Mouse (Mus musculus): ENCODE measurements around the gene Hspa12a. TPM values are rescaled to one million over a fixed set of nuclear protein-coding genes. Genes with fewer than 3 reads are reported as not detected.

Gene Hspa12a
- polyA plus RNA-seq, 1 experiment from 2014 or later, result 18.7 TPM

GRCm38 (mm10) chr19:58762848-58763541 is 180.5 kb downstream of the Hspa12a start:
- H3K4me2 ChIP-seq, result no peak overlapping the region; the same call in 1 of the 2 replicates
- H3K4me1 ChIP-seq, result peaks cover 18% of the 10 kb centered on the region
- no peak overlapping the region for H3K4me3 ChIP-seq
- no peak overlapping the region for H3K9ac ChIP-seq
- H3K9me3 ChIP-seq (replicated peaks), result no peaks in the 10 kb centered on the region
- H3K36me3 ChIP-seq (ENCODE audit: poor library complexity, severe bottlenecking), result no peaks in the 10 kb centered on the region
- 9% methylated on average over 12 of the region's 12 CpGs for WGBS
- H3K27ac ChIP-seq, result peak overlapping the region; percentile 51
- peak; percentile 91 for ATAC-seq
- H3K27me3 ChIP-seq, result peaks cover 9% of the 10 kb centered on the region; the same call in 1 of the 2 replicates

- ATAC-seq, result peak; percentile 54; the same call in 1 of the 2 replicates
- no peaks in the 10 kb centered on the region for H3K36me3 ChIP-seq (ENCODE audit: poor library complexity, severe bottlenecking)
- no peaks in the 10 kb centered on the region for H3K9me3 ChIP-seq (replicated peaks)
- no peak overlapping the region for H3K4me3 ChIP-seq
- no peak overlapping the region for H3K9ac ChIP-seq
- 32% methylated on average over 6 of the region's 6 CpGs for WGBS
- H3K4me2 ChIP-seq, result no peak overlapping the region
- H3K27me3 ChIP-seq, result peaks cover 9% of the 10 kb centered on the region; the same call in 1 of the 2 replicates
- H3K27ac ChIP-seq, result no peak overlapping the region
- H3K4me1 ChIP-seq, result peaks cover 12% of the 10 kb centered on the region
These were observed 181.1 kb downstream of the Hspa12a start for GRCm38 (mm10) chr19:58762316-58762715.

GRCm38 (mm10) chr19:58759423-58759822 is 184.0 kb downstream of the Hspa12a start, which contains the start of gene Pnliprp2:
Pnliprp2 (plus strand) TSS chr19:58759719.
- H3K4me2 ChIP-seq, result no peak within 1 kb of the TSS
- no peak for ATAC-seq
- no peaks in the 10 kb centered on the region for H3K9me3 ChIP-seq (replicated peaks)
- H3K9ac ChIP-seq, result no peak within 1 kb of the TSS
- H3K27me3 ChIP-seq, result peaks cover 2% of the 10 kb centered on the region; the same call in 1 of the 2 replicates
- 66% methylated on average over 9 of the region's 9 CpGs for WGBS
- H3K36me3 ChIP-seq (ENCODE audit: poor library complexity, severe bottlenecking), result no peaks in the 10 kb centered on the region
- no peak within 1 kb of the TSS for H3K4me3 ChIP-seq
- H3K4me1 ChIP-seq, result peaks cover 5% of the 10 kb centered on the region
- H3K27ac ChIP-seq, result no peak within 1 kb of the TSS

GRCm38 (mm10) chr19:58758871-58759270 is 184.6 kb downstream of the Hspa12a start:
- Histone ChIP-seq H3K4me3 (no peak overlapping the region), H3K9me3 (replicated peaks) (peaks cover 2% of the 10 kb centered on the region; the same call in 1 of the 2 replicates), H3K36me3 (ENCODE audit: poor library complexity, severe bottlenecking) (no peaks in the 10 kb centered on the region), H3K4me2 (no peak overlapping the region), H3K27ac (no peak overlapping the region), H3K9ac (no peak overlapping the region), H3K4me1 (peaks cover 5% of the 10 kb centered on the region), H3K27me3 (no peaks in the 10 kb centered on the region)
- no peak for ATAC-seq
- 92% methylated on average over 4 of the region's 4 CpGs for WGBS

- Histone ChIP-seq H3K36me3 (ENCODE audit: poor library complexity, severe bottlenecking) (no peaks in the 10 kb centered on the region), H3K9me3 (replicated peaks) (peaks cover 2% of the 10 kb centered on the region; the same call in 1 of the 2 replicates), H3K27ac (no peak overlapping the region), H3K4me1 (no peaks in the 10 kb centered on the region), H3K9ac (no peak overlapping the region), H3K4me2 (no peak overlapping the region), H3K4me3 (no peak overlapping the region), H3K27me3 (no peaks in the 10 kb centered on the region)
- WGBS, result 70% methylated on average over 2 of the region's 2 CpGs
- no peak for ATAC-seq
These were observed 191.9 kb downstream of the Hspa12a start for GRCm38 (mm10) chr19:58751504-58751903.

- peaks cover 2% of the 10 kb centered on the region; the same call in 1 of the 2 replicates for H3K9me3 ChIP-seq (replicated peaks)
- ATAC-seq, result no peak
- H3K27me3 ChIP-seq, result no peaks in the 10 kb centered on the region
- H3K4me3 ChIP-seq, result no peak overlapping the region
- no peak overlapping the region for H3K9ac ChIP-seq
- H3K4me1 ChIP-seq, result no peaks in the 10 kb centered on the region
- no peak overlapping the region for H3K4me2 ChIP-seq
- H3K27ac ChIP-seq, result no peak overlapping the region
- H3K36me3 ChIP-seq (ENCODE audit: poor library complexity, severe bottlenecking), result no peaks in the 10 kb centered on the region
- WGBS, result 89% methylated on average over 2 of the region's 2 CpGs
These were observed 192.6 kb downstream of the Hspa12a start for GRCm38 (mm10) chr19:58750822-58751221.

- WGBS, result 95% methylated on average over 9 of the region's 9 CpGs
- H3K9ac ChIP-seq, result no peak overlapping the region
- no peak overlapping the region for H3K4me3 ChIP-seq
- no peak overlapping the region for H3K27ac ChIP-seq
- no peaks in the 10 kb centered on the region for H3K4me1 ChIP-seq
- no peak for ATAC-seq
- no peaks in the 10 kb centered on the region for H3K27me3 ChIP-seq
- no peaks in the 10 kb centered on the region for H3K9me3 ChIP-seq (replicated peaks)
- H3K36me3 ChIP-seq (ENCODE audit: poor library complexity, severe bottlenecking), result no peaks in the 10 kb centered on the region
- H3K4me2 ChIP-seq, result no peak overlapping the region
These were observed 195.9 kb downstream of the Hspa12a start for GRCm38 (mm10) chr19:58747498-58748000.

Small RNAs within 50 kb of the gene (microRNA-seq; reads per million reads assigned to microRNA genes)
- gene Mir3086, result 5.6 reads per million, percentile 16 among the genes with 10 or more reads in this experiment

Other genes with a start within 250 kb of the Hspa12a start
- gene Pnliprp1, start 214.8 kb downstream of the Hspa12a start, polyA plus RNA-seq (2015; fragmentation: Nextera tagmentation; extraction: Ambion mirVana), result 0.71 and 7.2 TPM in 2 replicates
- 0.21 TPM in 1 of 2 replicates, not detected in the other for gene Pnliprp2, start 183.9 kb downstream of the Hspa12a start, polyA plus RNA-seq (2015; fragmentation: Nextera tagmentation; extraction: Ambion mirVana)
- not detected in 2 replicates for gene 1700019N19Rik, start 149.2 kb downstream of the Hspa12a start, polyA plus RNA-seq (2015; fragmentation: Nextera tagmentation; extraction: Ambion mirVana)
- gene Eno4, start 229 bp downstream of the Hspa12a start, polyA plus RNA-seq (2015; fragmentation: Nextera tagmentation; extraction: Ambion mirVana), result 1.5 and 1.7 TPM in 2 replicates
- 24.0 and 25.3 TPM in 2 replicates for gene Shtn1, start 132.4 kb upstream of the Hspa12a start, polyA plus RNA-seq (2015; fragmentation: Nextera tagmentation; extraction: Ambion mirVana)
- gene Vax1, start 226.4 kb upstream of the Hspa12a start, polyA plus RNA-seq (2015; fragmentation: Nextera tagmentation; extraction: Ambion mirVana), result 0.90 and 1.0 TPM in 2 replicates